Mouse (Mus musculus) CH12.LX (cell line): ENCODE measurements at regions not wholly inside any gene's neighbourhood (a gene's known extent, or its start where the extent isn't known, plus 50 kb on each side); places are given as distances from the start of the nearest gene placed in this dataset.

Source experiments
- DNase-seq: peaks from one replicate; pipeline ENCODE4 v3.0.0-alpha.2; 2013; ENCODE audit errors: extremely low read depth
- H3K27ac ChIP-seq: 2 replicates; pipeline ENCODE4 v1.5.1; 2012; ENCODE audit warnings: low read depth, mild to moderate bottlenecking, control low read depth, moderate library complexity; ENCODE audit not compliant: insufficient read depth
- H3K27me3 ChIP-seq: replicated peaks from 2 replicates; pipeline ENCODE3; 2012; ENCODE audit warnings: inconsistent platforms
- H3K36me3 ChIP-seq, 2 experiments: replicated peaks in 1 of 2; 2 replicates each; pipeline versions ENCODE3 to v1.6.1; 2012; ENCODE audit warnings: inconsistent platforms in 1 of 2, low read length in 1 of 2, mild to moderate bottlenecking in 1 of 2, mixed read lengths in 1 of 2, moderate library complexity in 1 of 2; ENCODE audit not compliant: control insufficient read depth in 1 of 2, insufficient read depth in 1 of 2
- H3K4me1 ChIP-seq, 2 experiments: 2 replicates each; pipeline ENCODE4 v1.6.1; 2012; ENCODE audit warnings: inconsistent platforms in 1 of 2, moderate library complexity in 1 of 2; ENCODE audit not compliant: insufficient read depth in 2 of 2, control insufficient read depth in 1 of 2
- H3K4me2 ChIP-seq: 2 replicates; pipeline ENCODE4 v1.6.1; 2012; ENCODE audit warnings: low read depth, mild to moderate bottlenecking, control low read depth; ENCODE audit not compliant: poor library complexity, insufficient read depth, severe bottlenecking
- H3K4me3 ChIP-seq, 3 experiments: fragments of 150-350 bp in 1 of 3; sonication (generic) in 1 of 3; replicated peaks in 1 of 3; 2 replicates each; pipeline versions ENCODE3 to v1.5.1; 2011 to 2012; ENCODE audit warnings: low read depth in 2 of 3, low read length in 2 of 3, mild to moderate bottlenecking in 2 of 3, moderate library complexity in 2 of 3, control low read depth in 1 of 3, improper control_type of control experiment in 1 of 3, inconsistent platforms in 1 of 3, mixed read lengths in 1 of 3; ENCODE audit not compliant: poor library complexity in 1 of 3
- H3K79me2 ChIP-seq: replicated peaks from 2 replicates; pipeline ENCODE4 v1.6.1; 2012; ENCODE audit warnings: mild to moderate bottlenecking, moderate library complexity; ENCODE audit not compliant: control insufficient read depth, poor library complexity, insufficient read depth, severe bottlenecking; ENCODE audit errors: extremely low read depth
- H3K9ac ChIP-seq: 2 replicates; pipeline ENCODE4 v1.6.1; 2012; ENCODE audit warnings: low read depth, mild to moderate bottlenecking, control low read depth, moderate library complexity; ENCODE audit not compliant: insufficient read depth
- H3K9me3 ChIP-seq: replicated peaks from 2 replicates; pipeline ENCODE3; 2012; ENCODE audit warnings: low read length, inconsistent platforms, mixed read lengths
- CHD1 ChIP-seq: IDR thresholded peaks from 2 replicates; pipeline ENCODE4 v1.6.1; 2012; ENCODE audit warnings: low read depth, low read length, improper control_type of control experiment, inconsistent platforms
- CTCF ChIP-seq, 2 experiments: IDR thresholded peaks in 1 of 2; conservative IDR thresholded peaks in 1 of 2; 2 replicates each; pipeline ENCODE4 v1.5.1; 2011 to 2012; ENCODE audit warnings: low read depth in 2 of 2, low read length in 2 of 2, improper control_type of control experiment in 1 of 2, inconsistent platforms in 1 of 2, mild to moderate bottlenecking in 1 of 2, moderate library complexity in 1 of 2
- E2F4 ChIP-seq: IDR thresholded peaks from 2 replicates; pipeline ENCODE4 v1.6.1; 2011; ENCODE audit warnings: low read depth, low read length, improper control_type of control experiment; ENCODE audit not compliant: insufficient replicate concordance
- ELF1 ChIP-seq: IDR thresholded peaks from 2 replicates; pipeline ENCODE4 v1.6.1; 2014; ENCODE audit warnings: low read depth, mild to moderate bottlenecking, inconsistent platforms, low read length, improper control_type of control experiment
- EP300 ChIP-seq: IDR thresholded peaks from 2 replicates; pipeline ENCODE4 v1.6.1; 2011; ENCODE audit warnings: low read length, improper control_type of control experiment
- HCFC1 ChIP-seq: IDR thresholded peaks from 2 replicates; pipeline ENCODE4 v1.6.1; 2012; ENCODE audit warnings: low read depth, mild to moderate bottlenecking, inconsistent platforms, low read length, improper control_type of control experiment
- JUND ChIP-seq: conservative IDR thresholded peaks from 2 replicates; pipeline ENCODE4 v1.6.1; 2011; ENCODE audit warnings: low read depth, low read length, improper control_type of control experiment
- KAT2A ChIP-seq: IDR thresholded peaks from 2 replicates; pipeline ENCODE4 v1.6.1; 2012; ENCODE audit warnings: low read length, improper control_type of control experiment, inconsistent platforms; ENCODE audit not compliant: insufficient replicate concordance
- MAFK ChIP-seq: IDR thresholded peaks from 2 replicates; pipeline ENCODE4 v1.6.1; 2011; ENCODE audit warnings: low read length, improper control_type of control experiment; ENCODE audit not compliant: insufficient replicate concordance
- MAX ChIP-seq: IDR thresholded peaks from 2 replicates; pipeline ENCODE4 v1.6.1; 2011; ENCODE audit warnings: low read length, improper control_type of control experiment
- RAD21 ChIP-seq: IDR thresholded peaks from 2 replicates; pipeline ENCODE4 v1.6.1; 2011; ENCODE audit warnings: low read depth, mild to moderate bottlenecking, low read length, improper control_type of control experiment, moderate library complexity
- SIN3A ChIP-seq: IDR thresholded peaks from 2 replicates; pipeline ENCODE4 v1.6.1; 2012; ENCODE audit warnings: low read length, improper control_type of control experiment, inconsistent platforms
- TBP ChIP-seq: conservative IDR thresholded peaks from 2 replicates; pipeline ENCODE4 v1.6.1; 2011; ENCODE audit warnings: low read depth, low read length, improper control_type of control experiment
- UBTF ChIP-seq: IDR thresholded peaks from 2 replicates; pipeline ENCODE4 v1.6.1; 2012; ENCODE audit warnings: low read depth, mild to moderate bottlenecking, inconsistent platforms, low read length, improper control_type of control experiment, moderate library complexity
- ZC3H11A ChIP-seq: IDR thresholded peaks from 2 replicates; pipeline ENCODE4 v1.6.1; 2012; ENCODE audit warnings: low read depth, mild to moderate bottlenecking, inconsistent platforms, low read length, improper control_type of control experiment
- ZKSCAN1 ChIP-seq: IDR thresholded peaks from 2 replicates; pipeline ENCODE4 v1.6.1; 2012; ENCODE audit warnings: low read depth, inconsistent platforms, low read length, improper control_type of control experiment, borderline replicate concordance
- ZNF384 ChIP-seq: IDR thresholded peaks from 2 replicates; pipeline ENCODE4 v1.6.1; 2012; ENCODE audit warnings: low read depth, low read length, improper control_type of control experiment, inconsistent platforms
- dilution Hi-C: fragments of 300-500 bp; cut with MboI; formaldehyde crosslinking; loops from 2 replicates; pipeline ENCODE4 v1.14.3; 2020; ENCODE audit warnings: low sequenced_read_pairs; ENCODE audit not compliant: extremely low pct_unique_long_range_greater_than_20kb, extremely low pct_ligation_motif_present
- in situ Hi-C: fragments of 300-500 bp; cut with MboI; formaldehyde crosslinking; loops from 3 replicates; pipeline ENCODE4 v1.14.3; 2019; ENCODE audit warnings: low sequenced_read_pairs, low pct_ligation_motif_present, low pct_unique_long_range_greater_than_20kb, mixed read lengths

GRCm38 (mm10) chr8:49159318-49159717 lies 315.6 kb upstream of the Tenm3 start:
- no peak for TF ChIP-seq ZKSCAN1
- no peak for TF ChIP-seq UBTF
- no peak for TF ChIP-seq CHD1
- no peak for TF ChIP-seq JUND
- TF ChIP-seq ELF1 = no peak
- TF ChIP-seq SIN3A = no peak
- TF ChIP-seq, all 38 proteins: peak for 0
- Histone ChIP-seq H3K9ac (no peak overlapping the region), H3K4me3 (no peak overlapping the region), H3K27ac (no peak overlapping the region), H3K36me3 (no peaks in the 10 kb centered on the region), H3K4me1 (no peaks in the 10 kb centered on the region), H3K79me2 (no peaks in the 10 kb centered on the region), H3K9me3 (peaks cover 39% of the 10 kb centered on the region), H3K27me3 (no peaks in the 10 kb centered on the region), H3K4me2 (no peak overlapping the region)
- in situ Hi-C loops = no loop called here
- no peak for DNase-seq
- dilution Hi-C loops = no loop called here

- dilution Hi-C loops = no loop called here
- Histone ChIP-seq H3K4me1 (no peaks in the 10 kb centered on the region), H3K4me2 (no peak overlapping the region), H3K36me3 (no peaks in the 10 kb centered on the region)
- in situ Hi-C loops = no loop called here
- TF ChIP-seq KAT2A (no peak), ZNF384 (no peak), E2F4 (no peak), ZKSCAN1 (no peak), RAD21 (no peak), MAX (no peak), SIN3A (no peak), EP300 (no peak), CTCF (conservative IDR thresholded peaks at IDR 0.05 in 1 of 2, IDR thresholded peaks at IDR 0.05 in 1 of 2; ENCODE audit: low read depth in 2 of 2, low read length in 2 of 2) (no peak), ZC3H11A (no peak), HCFC1 (no peak), MAFK (no peak), TBP (no peak)
- TF ChIP-seq, all 38 proteins: peak for 0
- DNase-seq = no peak
- Histone ChIP-seq H3K4me3 (no peak overlapping the region), H3K79me2 (no peaks in the 10 kb centered on the region), H3K27ac (no peak overlapping the region), H3K9me3 (peaks cover 42% of the 10 kb centered on the region), H3K9ac (no peak overlapping the region), H3K27me3 (no peaks in the 10 kb centered on the region)
Measured at GRCm38 (mm10) chr8:49158201-49158600, 314.4 kb upstream of the Tenm3 start.
